Mouse (Mus musculus) heart, embryonic 10.5 days (tissue): ENCODE results near the gene Csde1. TPM values are rescaled to one million over a fixed set of nuclear protein-coding genes. Genes with fewer than 3 reads are reported as not detected.

Experiments used
- DNase-seq: peaks from one replicate; pipeline ENCODE4 v3.0.0-alpha.2; 2017; ENCODE audit warnings: low spot score
- H3K27ac ChIP-seq: fragments of 300-500 bp; sonication (generic); 2 replicates; pipeline ENCODE4 v1.5.1; 2016; ENCODE audit warnings: mild to moderate bottlenecking
- H3K27me3 ChIP-seq: fragments of 300-500 bp; sonication (generic); 2 replicates; pipeline ENCODE4 v1.6.1; 2016; ENCODE audit warnings: mild to moderate bottlenecking; ENCODE audit not compliant: poor library complexity, insufficient read depth, severe bottlenecking
- H3K36me3 ChIP-seq: fragments of 300-500 bp; sonication (generic); 2 replicates; pipeline ENCODE4 v1.6.1; 2016; ENCODE audit warnings: mild to moderate bottlenecking, moderate library complexity
- H3K4me1 ChIP-seq: fragments of 300-500 bp; sonication (generic); 2 replicates; pipeline ENCODE4 v1.6.1; 2016; ENCODE audit warnings: mild to moderate bottlenecking
- H3K4me3 ChIP-seq: fragments of 300-500 bp; sonication (generic); 2 replicates; pipeline ENCODE4 v1.5.1; 2016; ENCODE audit warnings: mild to moderate bottlenecking, moderate library complexity
- H3K9me3 ChIP-seq: fragments of 300-500 bp; sonication (generic); 2 replicates; pipeline ENCODE4 v1.6.1; 2016; ENCODE audit warnings: mild to moderate bottlenecking, moderate library complexity
- WGBS: fragments of 180-500 bp; shearing (Covaris S2); methylation state at CpG from one replicate; pipeline ENCODE4 v1.1.7; 2016; 5-methylcytosine and 5-hydroxymethylcytosine counted together
- polyA plus RNA-seq: library from polyadenylated mRNA; unstranded; fragments of >200 nt; fragmentation: Nextera tagmentation; extraction: Ambion mirVana; gene quantifications from 2 replicates; pipeline ENCODE4 v1.2.1, GENCODE M21; 2016

The Csde1 gene
- 352 and 387 TPM in 2 replicates for polyA plus RNA-seq

DNA sequence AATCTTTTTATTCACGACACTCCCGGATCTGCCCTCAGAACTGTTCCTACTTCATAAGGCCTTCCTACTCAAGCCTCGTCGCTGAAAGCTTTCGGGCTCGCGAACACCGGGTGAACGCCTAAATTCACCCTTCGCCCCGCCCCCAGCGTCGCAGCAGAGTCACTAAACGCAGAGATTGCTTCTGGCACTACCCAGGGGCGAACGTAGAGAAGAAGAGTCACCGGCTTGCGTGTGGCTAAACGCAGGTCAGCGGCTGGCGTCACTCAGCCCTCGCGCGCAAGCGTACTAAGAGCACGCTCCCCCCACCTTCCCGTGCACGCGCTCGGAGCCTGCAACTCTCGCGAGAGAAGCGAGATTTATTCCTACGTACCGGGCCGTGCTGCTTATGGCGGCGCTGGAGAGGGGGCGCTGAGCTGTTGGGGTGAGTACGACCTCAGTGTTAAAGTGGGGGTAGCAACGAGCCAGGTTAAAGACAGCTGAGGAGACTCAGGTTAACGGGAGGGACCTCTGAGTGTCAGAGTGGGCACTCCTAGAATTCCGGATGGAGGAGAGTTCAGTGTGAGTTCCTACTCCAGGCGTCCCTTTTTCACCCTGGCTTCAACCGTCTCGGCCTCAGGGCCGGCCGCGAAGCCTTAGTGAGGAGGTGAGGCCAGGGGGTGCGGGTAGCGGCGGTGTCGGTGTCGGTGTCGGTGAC is at the start of gene Csde1:
Gene Csde1, plus strand, starts transcription at position 178 of the 694 bp plus-strand sequence.
- Histone ChIP-seq H3K4me3 (peak within 1 kb of the TSS; percentile 88), H3K27me3 (no peaks in the 10 kb centered on the region), H3K27ac (peak within 1 kb of the TSS; percentile 99), H3K4me1 (0 out of 2 replicates have a peak, but pooled peaks cover 7% of the 10 kb centered on the region), H3K36me3 (peaks cover 2% of the 10 kb centered on the region; the same call in 1 of the 2 replicates), H3K9me3 (no peaks in the 10 kb centered on the region)
- DNase-seq, result peak; percentile 98
- WGBS, result under 1% methylated on average over 55 of the region's 55 CpGs

GRCm38 (mm10) chr3:102970508-102970907 is 49.7 kb upstream of the Csde1 start:
- Histone ChIP-seq H3K27ac (no peak overlapping the region), H3K4me3 (no peak overlapping the region), H3K9me3 (no peaks in the 10 kb centered on the region), H3K27me3 (no peaks in the 10 kb centered on the region), H3K4me1 (peaks cover 3% of the 10 kb centered on the region; the same call in 1 of the 2 replicates), H3K36me3 (no peaks in the 10 kb centered on the region)
- DNase-seq, result no peak
- 83% methylated on average over 3 of the region's 3 CpGs for WGBS

- H3K27me3 ChIP-seq, result no peaks in the 10 kb centered on the region
- no peaks in the 10 kb centered on the region for H3K9me3 ChIP-seq
- peaks cover 6% of the 10 kb centered on the region; the same call in 1 of the 2 replicates for H3K4me1 ChIP-seq
- no peak overlapping the region for H3K27ac ChIP-seq
- H3K36me3 ChIP-seq, result no peaks in the 10 kb centered on the region
- no peak for DNase-seq
- no peak overlapping the region for H3K4me3 ChIP-seq
- WGBS, result 84% methylated on average over 4 of the region's 4 CpGs
These were observed 43.3 kb upstream of the Csde1 start for GRCm38 (mm10) chr3:102976906-102977305.

DNA sequence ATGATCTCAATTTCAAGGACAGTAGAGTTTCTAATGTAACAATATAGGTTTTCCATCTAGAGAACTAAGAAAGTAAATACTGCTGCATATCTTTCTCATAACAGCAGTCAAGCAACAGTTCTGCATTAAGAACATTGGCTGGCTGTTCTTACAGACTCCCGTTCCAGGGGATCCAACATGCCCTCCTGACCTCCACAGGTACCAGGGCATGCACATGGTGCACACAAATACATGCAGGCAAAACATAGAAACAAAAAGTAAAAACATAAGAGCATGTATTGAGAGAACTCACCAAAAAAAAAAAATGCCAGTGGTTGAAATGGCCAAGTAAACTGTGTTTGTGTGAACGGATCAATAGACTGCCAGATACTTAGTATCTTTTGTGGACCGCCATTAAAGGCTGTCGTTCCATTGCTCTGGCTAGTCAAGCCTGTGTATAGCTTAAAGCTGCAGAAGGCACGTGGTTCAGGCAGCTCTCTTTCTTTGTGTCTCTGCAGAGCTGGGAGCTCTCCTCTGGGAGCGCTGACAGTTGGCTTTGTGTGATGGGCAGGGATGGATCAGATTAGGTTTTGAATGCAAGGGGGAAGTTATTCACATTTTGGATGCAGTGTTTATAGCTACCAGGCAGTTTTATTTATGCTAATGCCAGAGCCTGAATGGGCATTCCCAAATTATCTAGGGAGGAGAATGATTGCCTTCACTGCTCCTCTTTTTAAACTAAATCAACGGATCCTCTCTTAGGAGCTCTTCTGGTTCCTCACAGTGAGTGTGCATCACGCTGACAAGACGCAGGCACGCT is 40.5 kb upstream of the Csde1 start:
- WGBS, result 42% methylated on average over 10 of the region's 10 CpGs
- H3K4me1 ChIP-seq, result peaks cover 6% of the 10 kb centered on the region; the same call in 1 of the 2 replicates
- no peak overlapping the region for H3K27ac ChIP-seq
- no peak for DNase-seq
- H3K27me3 ChIP-seq, result no peaks in the 10 kb centered on the region
- 0 out of 2 replicates have a peak overlapping the region, but pooled peaks have one; percentile 12 for H3K4me3 ChIP-seq
- no peaks in the 10 kb centered on the region for H3K36me3 ChIP-seq
- H3K9me3 ChIP-seq, result no peaks in the 10 kb centered on the region

DNA sequence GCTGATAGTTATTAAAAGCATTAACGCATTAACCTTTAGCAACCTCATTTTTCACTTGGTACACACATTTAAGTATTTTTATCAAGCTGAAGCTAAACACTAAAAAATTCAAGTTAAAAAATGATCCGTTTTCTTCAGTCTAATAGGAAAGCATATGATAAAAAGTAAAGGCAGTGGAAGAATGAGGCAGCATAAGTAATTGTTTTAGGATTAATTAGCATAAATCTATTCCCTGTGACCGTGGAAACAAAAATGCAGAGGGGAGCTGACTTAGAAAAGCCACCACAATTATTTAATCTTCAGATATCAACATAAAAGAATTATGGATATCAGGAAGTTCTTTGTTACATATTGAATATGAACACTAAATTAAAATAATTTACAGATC is 39.9 kb upstream of the Csde1 start:
- WGBS, result 66% methylated on average over 3 of the region's 3 CpGs
- no peak overlapping the region for H3K4me3 ChIP-seq
- no peaks in the 10 kb centered on the region for H3K36me3 ChIP-seq
- DNase-seq, result no peak
- H3K27me3 ChIP-seq, result no peaks in the 10 kb centered on the region
- peaks cover 6% of the 10 kb centered on the region; the same call in 1 of the 2 replicates for H3K4me1 ChIP-seq
- no peak overlapping the region for H3K27ac ChIP-seq
- no peaks in the 10 kb centered on the region for H3K9me3 ChIP-seq

GRCm38 (mm10) chr3:102991041-102991440 is 29.2 kb upstream of the Csde1 start:
- H3K4me1 ChIP-seq, result peaks cover 3% of the 10 kb centered on the region; the same call in 1 of the 2 replicates
- H3K27ac ChIP-seq, result no peak overlapping the region
- H3K9me3 ChIP-seq, result no peaks in the 10 kb centered on the region
- no peaks in the 10 kb centered on the region for H3K36me3 ChIP-seq
- DNase-seq, result no peak
- 63% methylated on average over 8 of the region's 8 CpGs for WGBS
- H3K27me3 ChIP-seq, result no peaks in the 10 kb centered on the region
- no peak overlapping the region for H3K4me3 ChIP-seq

DNA sequence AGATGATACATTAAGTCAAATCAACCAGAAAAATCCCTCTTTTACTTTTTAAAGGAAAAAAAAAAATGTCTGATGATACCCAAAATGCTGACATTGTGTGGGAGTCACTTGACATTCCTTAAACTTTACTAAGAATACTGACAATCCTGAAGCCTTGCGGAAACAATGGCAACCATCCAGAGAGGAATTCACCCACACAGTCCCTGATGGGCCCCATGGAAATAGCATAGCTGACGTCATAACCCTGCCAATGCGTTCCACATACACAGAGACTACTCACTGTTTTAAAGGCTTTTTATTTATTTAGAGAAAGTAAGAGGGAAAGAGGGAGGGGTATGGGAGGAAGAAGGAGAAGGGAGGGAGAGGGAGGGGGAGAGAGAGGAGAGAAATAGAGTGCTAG is 27.3 kb upstream of the Csde1 start:
- DNase-seq, result peak; percentile 72
- WGBS, result 50% methylated on average over 3 of the region's 3 CpGs
- Histone ChIP-seq H3K4me3 (no peak overlapping the region), H3K36me3 (0 out of 2 replicates have a peak, but pooled peaks cover under 1% of the 10 kb centered on the region), H3K27me3 (no peaks in the 10 kb centered on the region), H3K4me1 (peaks cover 8% of the 10 kb centered on the region), H3K27ac (no peak overlapping the region), H3K9me3 (no peaks in the 10 kb centered on the region)

DNA sequence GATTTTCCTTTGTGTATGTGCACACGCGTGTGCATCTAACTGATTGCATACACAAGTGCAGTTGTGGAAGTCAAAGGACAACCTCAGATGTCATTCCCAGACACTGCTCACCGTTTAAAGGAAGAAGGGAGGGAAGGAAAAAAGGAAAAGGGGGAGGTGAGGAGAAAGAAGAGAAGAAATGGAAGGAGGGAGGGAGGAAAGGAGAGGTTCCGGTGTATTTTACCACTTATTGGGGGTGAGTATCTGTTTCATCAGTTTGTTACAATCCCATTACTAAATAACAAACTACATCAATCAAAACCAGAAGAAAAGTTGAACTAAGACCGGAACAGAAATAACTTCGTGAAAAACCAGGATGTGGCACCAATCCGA is 25.0 kb upstream of the Csde1 start:
- Histone ChIP-seq H3K27ac (peak overlapping the region; percentile 98), H3K27me3 (no peaks in the 10 kb centered on the region), H3K4me3 (peak overlapping the region; percentile 80), H3K4me1 (peaks cover 8% of the 10 kb centered on the region), H3K9me3 (no peaks in the 10 kb centered on the region), H3K36me3 (peaks cover 23% of the 10 kb centered on the region)
- DNase-seq, result no peak
- WGBS, result 51% methylated on average over 7 of the region's 7 CpGs

DNA sequence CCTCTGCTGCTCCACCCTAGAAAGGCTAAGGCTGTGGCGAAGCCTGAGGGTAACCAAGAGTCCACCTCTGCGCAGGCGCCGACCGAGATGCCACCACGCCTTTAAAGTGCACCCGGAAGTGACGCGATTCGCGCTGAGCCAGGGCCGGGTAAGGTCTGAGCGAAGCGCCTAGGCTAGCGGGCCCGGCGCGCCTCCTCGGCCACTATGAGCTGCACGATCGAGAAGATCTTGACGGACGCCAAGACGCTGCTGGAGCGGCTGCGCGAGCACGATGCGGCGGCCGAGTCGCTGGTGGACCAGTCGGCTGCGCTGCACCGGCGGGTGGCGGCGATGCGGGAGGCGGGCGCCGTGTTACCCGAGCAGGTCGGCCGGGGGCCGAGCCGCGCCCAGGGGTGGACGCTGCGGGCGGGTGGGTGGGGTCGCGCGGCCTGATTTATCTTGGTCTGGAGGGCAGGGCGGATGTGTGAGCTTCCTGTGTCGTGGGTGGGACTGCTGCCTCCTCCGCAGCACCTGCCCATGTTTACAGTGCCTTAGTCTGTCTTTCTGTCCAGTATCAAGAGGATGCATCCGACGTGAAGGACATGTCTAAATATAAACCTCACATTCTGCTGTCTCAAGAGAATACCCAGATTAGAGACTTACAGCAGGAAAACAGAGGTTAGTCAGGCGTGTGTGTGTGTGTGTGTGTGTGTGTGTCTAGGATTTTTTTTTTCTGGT is 24.5 kb upstream of the Csde1 start, which contains the start of gene Sike1:
Gene Sike1, plus strand, starts transcription at position 104 of the 717 bp plus-strand sequence.
- H3K27me3 ChIP-seq, result no peaks in the 10 kb centered on the region
- H3K4me3 ChIP-seq, result peak within 1 kb of the TSS; percentile 80
- whole genome bisulfite sequencing, result under 1% methylated on average over 60 of the region's 60 CpGs
- H3K4me1 ChIP-seq, result peaks cover 8% of the 10 kb centered on the region
- peak within 1 kb of the TSS; percentile 98 for H3K27ac ChIP-seq
- H3K36me3 ChIP-seq, result peaks cover 28% of the 10 kb centered on the region
- H3K9me3 ChIP-seq, result no peaks in the 10 kb centered on the region
- DNase-seq, result peak; percentile 97

DNA sequence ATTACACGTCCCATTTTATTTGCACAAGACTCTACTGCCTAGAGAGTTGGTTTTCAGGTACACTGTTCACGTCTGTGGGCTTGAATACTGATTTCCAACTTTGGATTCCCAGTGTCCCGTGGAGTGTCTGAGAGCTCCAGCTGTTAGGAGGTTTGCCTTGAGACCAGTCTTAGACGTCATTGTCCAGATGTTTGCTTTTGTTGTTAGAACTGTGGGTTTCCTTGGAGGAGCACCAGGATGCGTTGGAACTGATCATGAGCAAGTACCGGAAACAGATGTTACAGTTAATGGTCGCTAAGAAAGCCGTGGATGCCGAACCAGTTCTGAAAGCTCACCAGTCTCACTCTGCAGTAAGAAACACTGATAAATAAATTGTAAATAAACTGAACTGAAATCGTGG is 23.2 kb upstream of the Csde1 start:
- DNase-seq, result no peak
- Histone ChIP-seq H3K4me1 (peaks cover 8% of the 10 kb centered on the region), H3K27me3 (no peaks in the 10 kb centered on the region), H3K9me3 (no peaks in the 10 kb centered on the region), H3K36me3 (peaks cover 38% of the 10 kb centered on the region), H3K4me3 (no peak overlapping the region), H3K27ac (no peak overlapping the region)
- WGBS, result 78% methylated on average over 10 of the region's 10 CpGs

DNA sequence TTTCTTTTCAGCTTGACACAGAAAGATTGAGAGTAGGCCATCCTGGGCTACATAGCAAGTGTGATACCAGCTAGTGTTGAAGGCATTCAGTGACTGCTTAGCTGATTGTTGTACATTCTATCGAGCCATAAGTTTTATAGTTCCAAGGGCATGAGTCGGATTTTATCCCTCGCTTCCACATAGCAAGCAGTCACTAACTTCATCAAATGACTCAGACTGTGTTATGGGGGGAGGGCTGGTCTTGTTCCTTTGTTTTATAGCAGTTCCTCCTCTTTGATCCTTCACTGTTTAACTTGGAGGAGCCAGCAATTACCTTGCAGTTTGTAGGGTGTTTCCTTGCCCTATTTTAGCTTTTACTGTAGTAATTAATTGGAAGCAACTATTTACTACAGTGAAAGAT is 22.6 kb upstream of the Csde1 start:
- no peak for DNase-seq
- Histone ChIP-seq H3K36me3 (peaks cover 44% of the 10 kb centered on the region), H3K9me3 (no peaks in the 10 kb centered on the region), H3K27me3 (no peaks in the 10 kb centered on the region), H3K27ac (no peak overlapping the region), H3K4me1 (peaks cover 8% of the 10 kb centered on the region), H3K4me3 (no peak overlapping the region)
- 89% methylated on average over 3 of the region's 3 CpGs for WGBS

GRCm38 (mm10) chr3:103001595-103001994 is 18.6 kb upstream of the Csde1 start:
- H3K9me3 ChIP-seq, result no peaks in the 10 kb centered on the region
- H3K27ac ChIP-seq, result no peak overlapping the region
- no peaks in the 10 kb centered on the region for H3K27me3 ChIP-seq
- peaks cover 5% of the 10 kb centered on the region for H3K4me1 ChIP-seq
- WGBS, result 94% methylated on average over 7 of the region's 7 CpGs
- peaks cover 65% of the 10 kb centered on the region for H3K36me3 ChIP-seq
- DNase-seq, result peak; percentile 61
- no peak overlapping the region for H3K4me3 ChIP-seq
